Mouse (Mus musculus) T-helper 1 cell (primary cell): Measurements from ENCODE around the gene Proser2.

Source experiments
- in situ Hi-C: fragments of 300-600 bp; cut with MboI, MseI; formaldehyde crosslinking; loops from one replicate; pipeline ENCODE4 v1.15.1; 2025; ENCODE audit warnings: high pct_unique_total_duplicates

Proser2 gene

GRCm38 (mm10) chr2:6129555-6130355 is at the start of gene Proser2:
TSS of gene Proser2 (minus strand) at chr2:6130211.
- in situ Hi-C loops, result no loop called here

- in situ Hi-C loops, result no loop called here
Observed at GRCm38 (mm10) chr2:6179749-6180117, 49.7 kb upstream of the Proser2 start.

GRCm38 (mm10) chr2:6178901-6179748 is 49.1 kb upstream of the Proser2 start:
- in situ Hi-C loops, result no loop called here

- in situ Hi-C loops, result no loop called here
Observed at GRCm38 (mm10) chr2:6173013-6173412, 43.0 kb upstream of the Proser2 start.

GRCm38 (mm10) chr2:6168560-6168959 is 38.5 kb upstream of the Proser2 start:
- in situ Hi-C loops, result loop anchor here (10.0 kb wide), 1 partner anchor 174 kb away; no protein-coding TSS in a partner anchor

- in situ Hi-C loops, result loop anchor here (10.0 kb wide), 1 partner anchor 173 kb away; no protein-coding TSS in a partner anchor
Observed at GRCm38 (mm10) chr2:6167843-6168558, 38.0 kb upstream of the Proser2 start.

GRCm38 (mm10) chr2:6165771-6166170 is 35.8 kb upstream of the Proser2 start:
- in situ Hi-C loops, result loop anchor here (10.0 kb wide), 1 partner anchor 171 kb away; no protein-coding TSS in a partner anchor

GRCm38 (mm10) chr2:6164606-6165290 is 34.7 kb upstream of the Proser2 start:
- in situ Hi-C loops, result loop anchor here (10.0 kb wide), 1 partner anchor 170 kb away; no protein-coding TSS in a partner anchor

GRCm38 (mm10) chr2:6162366-6163040 is 32.5 kb upstream of the Proser2 start:
- in situ Hi-C loops, result loop anchor here (10.0 kb wide), 1 partner anchor 168 kb away; no protein-coding TSS in a partner anchor

GRCm38 (mm10) chr2:6159735-6160134 is 29.7 kb upstream of the Proser2 start:
- in situ Hi-C loops, result loop anchor here (10.0 kb wide), 1 partner anchor 165 kb away; no protein-coding TSS in a partner anchor

GRCm38 (mm10) chr2:6159219-6159618 is 29.2 kb upstream of the Proser2 start:
- in situ Hi-C loops, result no loop called here

- in situ Hi-C loops, result no loop called here
Observed at GRCm38 (mm10) chr2:6157635-6158034, 27.6 kb upstream of the Proser2 start.

- in situ Hi-C loops, result no loop called here
Observed at GRCm38 (mm10) chr2:6157208-6157607, 27.2 kb upstream of the Proser2 start.

- in situ Hi-C loops, result loop anchor here (5.0 kb wide), 1 partner anchor 68 kb away; no protein-coding TSS in a partner anchor
Observed at GRCm38 (mm10) chr2:6149801-6150200, 19.8 kb upstream of the Proser2 start.

GRCm38 (mm10) chr2:6146901-6147300 is 16.9 kb upstream of the Proser2 start:
- in situ Hi-C loops, result loop anchor here (5.0 kb wide), 1 partner anchor 65 kb away; no protein-coding TSS in a partner anchor

GRCm38 (mm10) chr2:6146257-6146656 is 16.2 kb upstream of the Proser2 start:
- in situ Hi-C loops, result loop anchor here (5.0 kb wide), 1 partner anchor 64 kb away; no protein-coding TSS in a partner anchor

- in situ Hi-C loops, result loop anchor here (5.0 kb wide), 1 partner anchor 63 kb away; no protein-coding TSS in a partner anchor
Observed at GRCm38 (mm10) chr2:6145611-6146010, 15.6 kb upstream of the Proser2 start.

- in situ Hi-C loops, result no loop called here
Observed at GRCm38 (mm10) chr2:6142915-6143654, 13.1 kb upstream of the Proser2 start.

- in situ Hi-C loops, result no loop called here
Observed at GRCm38 (mm10) chr2:6140572-6141161, 10.7 kb upstream of the Proser2 start.
